Mouse (Mus musculus): Measurements from ENCODE around the gene Tor2a.

Tor2a gene

GRCm38 (mm10) chr2:32741273-32742172 is 15.5 kb upstream of the Tor2a start:
- TF ChIP-seq GATA4 (IDR thresholded peaks at IDR 0.05; ENCODE audit: insufficient replicate concordance, low read length): no peak

DNA sequence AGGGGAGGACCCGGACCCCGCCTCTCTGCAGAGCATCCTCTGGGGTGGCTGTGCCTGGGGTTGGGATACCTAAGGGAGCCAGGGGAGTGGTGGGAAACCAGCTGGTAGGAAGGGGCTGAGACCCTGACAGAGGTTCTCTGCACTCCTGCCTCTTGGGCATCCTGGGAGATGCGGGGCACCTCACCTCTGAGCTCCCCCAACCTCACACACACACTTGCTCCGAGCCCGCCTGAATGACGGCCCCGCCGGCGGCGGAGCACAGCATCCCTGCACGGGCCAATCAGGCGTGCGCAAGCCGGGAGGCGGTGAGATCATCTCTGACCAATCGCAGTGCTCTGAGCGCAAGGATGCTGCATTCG is 14.9 kb upstream of the Tor2a start:
- TF ChIP-seq GATA4 (IDR thresholded peaks at IDR 0.05; ENCODE audit: insufficient replicate concordance, low read length): no peak

DNA sequence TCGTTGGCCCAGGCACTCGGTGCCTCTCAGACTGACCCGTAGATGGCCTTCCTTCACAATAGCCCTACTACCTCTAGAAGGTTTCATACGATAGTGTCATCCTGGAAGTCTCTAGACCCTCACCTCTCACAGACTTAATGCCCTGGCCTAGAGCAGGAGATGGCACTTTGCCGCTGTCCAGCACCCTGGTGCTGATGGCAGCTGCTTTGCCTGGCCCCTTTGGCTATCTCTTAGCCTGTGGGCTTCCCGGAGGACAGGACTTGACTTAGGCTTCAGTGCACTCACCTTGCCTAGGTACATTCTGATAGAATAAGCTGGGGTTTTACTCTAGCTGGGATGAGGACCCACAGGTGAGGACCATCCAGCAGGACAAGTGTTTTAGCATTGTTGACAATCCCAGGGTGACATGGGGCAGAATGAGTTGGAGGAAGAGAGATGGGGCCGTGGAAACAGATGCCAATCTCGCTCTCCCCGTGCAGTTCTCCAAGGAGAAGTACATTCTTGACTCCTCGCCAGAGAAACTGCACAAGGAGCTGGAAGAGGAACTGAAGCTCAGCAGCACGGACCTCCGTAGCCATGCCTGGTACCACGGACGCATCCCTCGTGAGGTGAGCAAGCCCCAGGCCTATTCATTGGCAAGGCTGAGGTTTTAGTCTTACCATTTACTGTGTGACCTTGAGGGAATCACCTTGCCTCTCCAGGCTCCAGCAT is 12.6 kb upstream of the Tor2a start:
- TF ChIP-seq GATA4 (IDR thresholded peaks at IDR 0.05; ENCODE audit: insufficient replicate concordance, low read length): no peak

GRCm38 (mm10) chr2:32749082-32749481 is 8.0 kb upstream of the Tor2a start:
- no peak for TF ChIP-seq GATA4 (IDR thresholded peaks at IDR 0.05; ENCODE audit: insufficient replicate concordance, low read length)

GRCm38 (mm10) chr2:32750199-32750598 is 6.8 kb upstream of the Tor2a start:
- no peak for TF ChIP-seq GATA4 (IDR thresholded peaks at IDR 0.05; ENCODE audit: insufficient replicate concordance, low read length)

GRCm38 (mm10) chr2:32750887-32751664 is 6.0 kb upstream of the Tor2a start:
- no peak for TF ChIP-seq GATA4 (IDR thresholded peaks at IDR 0.05; ENCODE audit: insufficient replicate concordance, low read length)

DNA sequence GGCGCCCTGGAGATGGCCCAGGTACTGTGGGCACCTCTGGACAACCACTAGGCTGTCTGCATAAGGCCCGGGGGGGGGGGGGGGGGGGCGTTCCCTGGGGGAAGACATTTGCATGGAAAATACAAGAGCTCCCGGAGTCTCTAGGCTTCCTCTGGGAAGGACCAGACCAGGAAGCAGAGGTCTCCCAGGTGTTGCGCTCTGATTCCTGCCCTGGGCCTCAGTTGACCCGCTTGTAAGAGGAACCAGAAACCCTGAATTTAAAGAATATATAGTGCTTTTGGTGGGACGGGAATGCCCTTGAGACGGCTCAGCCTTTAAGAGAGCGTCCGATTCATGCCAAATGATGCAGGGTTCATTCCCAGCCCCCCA is 5.4 kb upstream of the Tor2a start:
- no peak for TF ChIP-seq GATA4 (IDR thresholded peaks at IDR 0.05; ENCODE audit: insufficient replicate concordance, low read length)

GRCm38 (mm10) chr2:32752181-32752580 is 4.9 kb upstream of the Tor2a start:
- TF ChIP-seq GATA4 (IDR thresholded peaks at IDR 0.05; ENCODE audit: insufficient replicate concordance, low read length): no peak

DNA sequence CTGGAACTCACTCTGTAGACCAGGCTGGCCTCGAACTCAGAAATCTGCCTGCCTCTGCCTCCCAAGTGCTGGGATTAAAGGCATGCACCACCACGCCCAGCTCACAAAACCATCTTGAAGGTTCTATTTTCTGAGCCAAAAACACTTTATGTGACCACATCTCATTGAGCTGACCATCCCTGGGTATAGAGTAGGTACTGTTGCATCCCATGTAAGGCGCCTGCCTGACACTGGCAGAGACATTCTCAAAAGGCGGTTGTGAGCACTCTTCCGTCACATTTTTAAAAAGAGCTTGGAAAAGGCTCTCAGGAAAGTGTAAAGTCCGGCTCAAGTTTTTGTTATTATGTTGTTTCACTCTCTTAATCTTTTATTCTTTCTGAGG is 369 bp upstream of the Tor2a start:
- no peak for TF ChIP-seq GATA4 (IDR thresholded peaks at IDR 0.05; ENCODE audit: insufficient replicate concordance, low read length)

DNA sequence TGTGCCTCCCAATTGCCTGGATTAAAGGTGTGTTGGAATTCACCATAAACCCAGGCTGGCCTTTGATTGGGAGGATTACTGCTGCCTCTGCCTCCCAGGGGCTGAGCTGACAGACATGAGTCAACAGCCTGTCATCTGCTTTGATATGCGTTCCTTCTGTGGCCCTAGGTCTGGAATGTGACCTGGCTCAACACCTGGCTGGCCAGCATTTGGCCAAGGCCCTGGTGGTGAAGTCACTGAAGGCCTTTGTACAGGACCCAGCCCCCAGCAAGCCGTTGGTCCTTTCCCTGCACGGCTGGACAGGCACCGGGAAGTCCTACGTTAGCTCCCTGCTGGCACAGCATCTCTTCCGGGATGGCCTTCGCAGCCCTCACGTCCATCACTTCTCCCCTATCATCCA is 1.5 kb downstream of the Tor2a start:
- TF ChIP-seq GATA4 (IDR thresholded peaks at IDR 0.05; ENCODE audit: insufficient replicate concordance, low read length): no peak

DNA sequence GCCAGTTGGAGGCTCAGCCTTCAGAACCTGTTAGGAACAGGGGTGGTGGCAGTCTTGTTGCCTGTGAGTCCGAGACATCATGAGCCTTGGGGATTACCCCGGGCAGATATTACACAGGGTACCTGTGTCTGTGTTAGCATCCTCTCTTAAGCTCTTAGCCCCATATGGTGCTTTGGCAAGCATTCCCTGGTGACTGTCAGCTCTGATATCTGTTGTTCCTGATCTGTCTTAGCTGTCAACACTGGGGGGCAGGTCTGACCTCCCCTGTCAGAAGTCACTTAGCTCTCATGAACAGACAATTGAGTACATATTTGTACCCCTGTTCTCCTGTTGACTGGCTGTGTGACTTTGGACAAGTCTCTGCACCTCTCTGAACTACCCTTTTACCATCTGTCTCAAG is 2.0 kb downstream of the Tor2a start:
- TF ChIP-seq GATA4 (IDR thresholded peaks at IDR 0.05; ENCODE audit: insufficient replicate concordance, low read length): no peak

GRCm38 (mm10) chr2:32761361-32761760 is 4.3 kb downstream of the Tor2a start:
- no peak for TF ChIP-seq GATA4 (IDR thresholded peaks at IDR 0.05; ENCODE audit: insufficient replicate concordance, low read length)

DNA sequence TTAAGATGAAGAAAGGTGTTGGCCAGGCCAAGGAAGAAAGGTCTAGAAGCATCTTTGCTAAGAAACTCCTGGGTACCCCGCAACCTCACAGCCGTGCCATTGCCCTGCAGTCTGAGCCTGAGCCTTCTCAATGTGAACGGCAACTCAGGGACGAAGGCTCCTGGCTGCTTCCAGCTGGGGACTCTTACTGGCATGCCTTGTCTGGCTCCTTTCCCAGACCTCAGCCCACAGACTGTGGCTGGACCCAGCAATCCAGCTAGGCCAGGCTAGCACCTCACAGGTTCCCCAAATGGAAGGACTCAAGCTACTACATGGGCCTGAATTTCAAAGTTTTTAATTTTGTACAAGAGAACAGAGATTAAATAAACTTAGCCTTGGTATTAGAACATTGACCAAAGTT is 4.8 kb downstream of the Tor2a start:
- no peak for TF ChIP-seq GATA4 (IDR thresholded peaks at IDR 0.05; ENCODE audit: insufficient replicate concordance, low read length)

- TF ChIP-seq GATA4 (IDR thresholded peaks at IDR 0.05; ENCODE audit: insufficient replicate concordance, low read length): no peak
Measured at GRCm38 (mm10) chr2:32763353-32763752, 6.3 kb downstream of the Tor2a start.

GRCm38 (mm10) chr2:32767241-32767640 is 10.2 kb downstream of the Tor2a start:
- no peak for TF ChIP-seq GATA4 (IDR thresholded peaks at IDR 0.05; ENCODE audit: insufficient replicate concordance, low read length)
